Mouse (Mus musculus) bone marrow, adult 2 months (tissue): Measurements from ENCODE around the gene Slc30a3.

Source experiments
- CTCF ChIP-seq: fragments of 200-500 bp; IDR thresholded peaks from 2 replicates; pipeline ENCODE4 v1.5.1; 2011; ENCODE audit warnings: low read length, control low read depth; ENCODE audit not compliant: control insufficient read depth, insufficient read depth
- POLR2A ChIP-seq: fragments of 200-500 bp; IDR thresholded peaks from 2 replicates; pipeline ENCODE4 v1.6.1; 2011; ENCODE audit warnings: low read depth, mild to moderate bottlenecking, control low read depth, low read length, borderline replicate concordance; ENCODE audit not compliant: control insufficient read depth

DNA sequence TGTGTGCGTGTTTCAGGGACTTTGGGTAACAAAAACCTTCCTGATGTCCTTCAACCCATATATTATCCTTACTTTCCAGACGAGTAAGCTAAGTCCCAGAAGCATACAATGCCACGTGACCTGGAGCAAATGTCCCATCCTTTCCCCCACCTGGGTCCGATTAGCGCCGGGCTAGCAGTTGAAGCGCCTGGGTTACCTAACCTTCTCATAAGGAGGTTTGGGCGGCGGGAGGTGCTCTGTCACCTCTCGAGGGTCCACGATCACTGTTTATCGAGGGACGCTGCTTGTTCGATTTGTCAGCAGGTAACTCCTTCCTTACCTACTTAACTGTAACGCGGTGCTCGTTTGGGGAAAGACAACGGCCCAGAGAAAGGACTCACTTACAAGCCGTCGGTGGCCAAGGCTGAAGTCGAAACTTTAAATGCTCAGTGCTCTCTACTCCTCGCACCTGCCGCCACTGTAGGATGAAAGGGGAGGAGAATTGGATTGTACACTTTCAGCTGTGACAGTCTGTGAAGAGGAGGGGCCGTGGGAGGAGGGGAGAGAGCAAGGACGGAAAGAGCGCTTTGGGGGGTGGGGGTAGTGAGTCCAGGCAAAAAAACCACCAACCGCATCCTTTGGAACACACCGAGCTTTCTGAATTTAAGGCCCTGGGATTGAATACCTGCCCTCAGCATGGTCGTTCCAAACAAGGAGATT is 13.8 kb downstream of the Slc30a3 start:
- TF ChIP-seq POLR2A (no peak), CTCF (no peak)
